In the genomic region with DNA sequence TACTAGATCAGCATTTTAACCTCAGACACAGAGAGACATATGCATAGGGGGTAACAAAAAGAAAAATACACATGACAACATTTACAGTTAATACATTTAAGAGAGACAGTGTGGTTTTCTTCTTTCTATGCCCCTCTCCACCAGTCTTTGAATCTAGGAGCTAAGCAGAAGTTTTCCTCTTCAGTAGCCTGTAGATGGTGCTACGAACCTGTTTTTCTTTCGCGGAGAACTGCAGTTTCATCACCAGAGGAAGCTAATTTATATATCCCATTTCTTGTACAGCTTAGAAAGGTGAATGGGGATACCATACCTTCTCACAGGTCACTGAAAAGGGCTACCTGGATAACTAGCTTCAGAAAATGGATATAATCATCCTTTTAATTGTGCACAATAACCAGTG, we compare ENCODE assay signal across 12 mouse cellular contexts.
DNase-seq lines count a peak whose midpoint lies in the region; ATAC-seq and TF ChIP-seq lines count a peak whose summit lies in the region.
"Had no signal": no experiment of that assay in that cellular context is flagged by ENCODE, and none has a peak within 500 bp of the region (broad histone marks: within the 10 kb centered on the region; RNA-seq: fewer than 3 reads in every experiment).

No protein-coding gene starts in this region.

- no peaks in the 10 kb centered on the region for H3K4me1 ChIP-seq in forebrain, embryonic 14.5 days (ENCODE audit: control insufficient read depth, insufficient read depth, low read length)
- H3K4me1 ChIP-seq in forebrain, embryonic 13.5 days = peaks cover 11% of the 10 kb centered on the region
- H3K4me1 ChIP-seq in kidney, postnatal 0 days (replicated peaks; ENCODE audit: insufficient read depth, low read length) = 0 out of 2 replicates have a peak, but pooled peaks cover 7% of the 10 kb centered on the region
- H3K4me1 ChIP-seq: heart, embryonic 15.5 days; stomach, embryonic 15.5 days had no signal

- no peak overlapping the region for H3K9ac ChIP-seq in forebrain, embryonic 14.5 days (ENCODE audit: low read length)
- H3K9ac ChIP-seq in forebrain, embryonic 13.5 days = no peak overlapping the region
- H3K9ac ChIP-seq in kidney, postnatal 0 days (ENCODE audit: low read depth, low read length) = no peak overlapping the region
- H3K9ac ChIP-seq: embryonic facial prominence, embryonic 15.5 days; heart, embryonic 15.5 days; stomach, embryonic 15.5 days had no signal

- no peaks in the 10 kb centered on the region for H3K9me3 ChIP-seq in forebrain, embryonic 14.5 days (replicated peaks; ENCODE audit: control insufficient read depth, low read length)
- H3K9me3 ChIP-seq in forebrain, embryonic 13.5 days (replicated peaks) = no peaks in the 10 kb centered on the region
- H3K9me3 ChIP-seq in kidney, postnatal 0 days (replicated peaks; ENCODE audit: low read length) = no peaks in the 10 kb centered on the region
- H3K9me3 ChIP-seq: embryonic facial prominence, embryonic 15.5 days; heart, embryonic 15.5 days; stomach, embryonic 15.5 days had no signal

- peak; percentile 76 for TF ChIP-seq CTCF in kidney, postnatal 0 days (IDR thresholded peaks at IDR 0.05; ENCODE audit: low read depth)

- DNase-seq in forebrain, embryonic 14.5 days (ENCODE audit: low spot score) = peak; percentile 81
- peak; percentile 74 for DNase-seq in kidney, postnatal 0 days (ENCODE audit: low spot score)
- no peak for DNase-seq in kidney, adult 11 months
- DNase-seq in right cerebral cortex, postnatal 25 days = peak; percentile 18
- DNase-seq in right cerebral cortex, postnatal 4 days = no peak
- DNase-seq in thymus, postnatal 25 days = no peak

- no peak overlapping the region for H3K4me3 ChIP-seq in forebrain, embryonic 14.5 days (ENCODE audit: low read depth, low read length)
- no peak overlapping the region for H3K4me3 ChIP-seq in forebrain, embryonic 13.5 days
- H3K4me3 ChIP-seq in kidney, postnatal 0 days (replicated peaks; ENCODE audit: low read depth, low read length) = no peak overlapping the region
- H3K4me3 ChIP-seq: embryonic facial prominence, embryonic 15.5 days; heart, embryonic 15.5 days; stomach, embryonic 15.5 days had no signal

- ATAC-seq in forebrain, embryonic 14.5 days = no peak
- ATAC-seq in forebrain, embryonic 13.5 days = no peak
- no peak for ATAC-seq in kidney, postnatal 0 days (replicated peaks; ENCODE audit: low FRiP score, low read depth)
- ATAC-seq in activated CD4-positive, CD25-positive, alpha-beta regulatory T cell, adult 4 months = no peak

- no peaks in the 10 kb centered on the region for H3K36me3 ChIP-seq in forebrain, embryonic 14.5 days (ENCODE audit: control insufficient read depth, insufficient read depth, low read length)
- no peaks in the 10 kb centered on the region for H3K36me3 ChIP-seq in forebrain, embryonic 13.5 days (ENCODE audit: poor library complexity, severe bottlenecking)
- no peaks in the 10 kb centered on the region for H3K36me3 ChIP-seq in kidney, postnatal 0 days (ENCODE audit: insufficient read depth, low read length)
- H3K36me3 ChIP-seq: embryonic facial prominence, embryonic 15.5 days; heart, embryonic 15.5 days; stomach, embryonic 15.5 days had no signal

- no peaks in the 10 kb centered on the region for H3K27me3 ChIP-seq in forebrain, embryonic 14.5 days (replicated peaks; ENCODE audit: control insufficient read depth, insufficient read depth, low read length)
- no peaks in the 10 kb centered on the region for H3K27me3 ChIP-seq in forebrain, embryonic 13.5 days
- H3K27me3 ChIP-seq in kidney, postnatal 0 days (ENCODE audit: insufficient read depth, low read length) = no peaks in the 10 kb centered on the region
- H3K27me3 ChIP-seq: CH12.LX; embryonic facial prominence, embryonic 15.5 days; heart, embryonic 15.5 days; stomach, embryonic 15.5 days had no signal

- WGBS in forebrain, embryonic 14.5 days = 78% methylated on average over 3 of the region's 3 CpGs
- WGBS in forebrain, embryonic 13.5 days = 74% methylated on average over 3 of the region's 3 CpGs
- WGBS in kidney, postnatal 0 days = 63% methylated on average over 3 of the region's 3 CpGs

- no peak overlapping the region for H3K27ac ChIP-seq in forebrain, embryonic 14.5 days (ENCODE audit: low read depth, low read length)
- H3K27ac ChIP-seq in forebrain, embryonic 13.5 days = no peak overlapping the region
- no peak overlapping the region for H3K27ac ChIP-seq in kidney, postnatal 0 days
- H3K27ac ChIP-seq: embryonic facial prominence, embryonic 15.5 days; heart, embryonic 15.5 days; stomach, embryonic 15.5 days had no signal

- H3K4me2 ChIP-seq in forebrain, embryonic 14.5 days (ENCODE audit: low read length) = no peak overlapping the region
- no peak overlapping the region for H3K4me2 ChIP-seq in forebrain, embryonic 13.5 days
- no peak overlapping the region for H3K4me2 ChIP-seq in kidney, postnatal 0 days (ENCODE audit: low read length)
- H3K4me2 ChIP-seq: embryonic facial prominence, embryonic 15.5 days; heart, embryonic 15.5 days; stomach, embryonic 15.5 days had no signal

Comparison
In these comparisons a context has a peak if more than half of its experiments do, and no peak if none do; other contexts are left out.
1. DNase-seq: peak in forebrain, embryonic 14.5 days (single experiment), kidney, postnatal 0 days (single experiment) and right cerebral cortex, postnatal 25 days (single experiment); none in kidney, adult 11 months (single experiment), right cerebral cortex, postnatal 4 days (single experiment) and thymus, postnatal 25 days (single experiment).